Mouse (Mus musculus): ENCODE results near the gene Herpud2. TPM values are rescaled to one million over a fixed set of nuclear protein-coding genes. Genes with fewer than 3 reads are reported as not detected.

The Herpud2 gene
- polyA plus RNA-seq, 1 experiment from 2014 or later, result 44.2 TPM

- whole genome bisulfite sequencing, result 80% methylated on average over 5 of the region's 5 CpGs
- H3K4me1 ChIP-seq, result no peaks in the 10 kb centered on the region
- no peaks in the 10 kb centered on the region for H3K36me3 ChIP-seq
- no peak overlapping the region for H3K4me3 ChIP-seq
- H3K9me3 ChIP-seq, result no peaks in the 10 kb centered on the region
- H3K27ac ChIP-seq (replicated peaks), result no peak overlapping the region
- no peak overlapping the region for H3K9ac ChIP-seq (replicated peaks)
- H3K27me3 ChIP-seq, result no peaks in the 10 kb centered on the region
- H3K4me2 ChIP-seq (replicated peaks), result no peak overlapping the region
- ATAC-seq (ENCODE audit: low FRiP score, low read depth), result no peak
Measured at GRCm38 (mm10) chr9:25174614-25175013, 23.0 kb upstream of the Herpud2 start.

- H3K27me3 ChIP-seq, result no peaks in the 10 kb centered on the region
- no peak overlapping the region for H3K27ac ChIP-seq (replicated peaks)
- no peaks in the 10 kb centered on the region for H3K36me3 ChIP-seq
- no peak overlapping the region for H3K4me3 ChIP-seq
- H3K9me3 ChIP-seq, result no peaks in the 10 kb centered on the region
- H3K4me1 ChIP-seq, result no peaks in the 10 kb centered on the region
- no peak for ATAC-seq (ENCODE audit: low FRiP score, low read depth)
- no peak overlapping the region for H3K4me2 ChIP-seq (replicated peaks)
- WGBS, result 70% methylated on average over 4 of the region's 4 CpGs
- no peak overlapping the region for H3K9ac ChIP-seq (replicated peaks)
Measured at GRCm38 (mm10) chr9:25173171-25173570, 21.6 kb upstream of the Herpud2 start.

- no peaks in the 10 kb centered on the region for H3K9me3 ChIP-seq
- H3K27me3 ChIP-seq, result no peaks in the 10 kb centered on the region
- H3K4me1 ChIP-seq, result no peaks in the 10 kb centered on the region
- no peak overlapping the region for H3K9ac ChIP-seq (replicated peaks)
- H3K27ac ChIP-seq (replicated peaks), result no peak overlapping the region
- H3K4me2 ChIP-seq (replicated peaks), result no peak overlapping the region
- ATAC-seq (ENCODE audit: low FRiP score, low read depth), result no peak
- no peak overlapping the region for H3K4me3 ChIP-seq
- H3K36me3 ChIP-seq, result no peaks in the 10 kb centered on the region
Measured at GRCm38 (mm10) chr9:25169626-25170025, 18.0 kb upstream of the Herpud2 start.

GRCm38 (mm10) chr9:25167458-25168084 lies 16.0 kb upstream of the Herpud2 start:
- Histone ChIP-seq H3K27ac (replicated peaks) (no peak overlapping the region), H3K27me3 (no peaks in the 10 kb centered on the region), H3K4me3 (no peak overlapping the region), H3K9ac (replicated peaks) (no peak overlapping the region), H3K4me2 (replicated peaks) (no peak overlapping the region), H3K36me3 (no peaks in the 10 kb centered on the region), H3K4me1 (no peaks in the 10 kb centered on the region), H3K9me3 (no peaks in the 10 kb centered on the region)
- peak; percentile 66; the same call in 1 of the 2 replicates for ATAC-seq (ENCODE audit: low FRiP score, low read depth)
- WGBS, result 30% methylated on average over 6 of the region's 6 CpGs

GRCm38 (mm10) chr9:25158218-25158617 lies 6.6 kb upstream of the Herpud2 start:
- no peak overlapping the region for H3K4me2 ChIP-seq (replicated peaks)
- no peak overlapping the region for H3K27ac ChIP-seq (replicated peaks)
- H3K9ac ChIP-seq (replicated peaks), result no peak overlapping the region
- H3K9me3 ChIP-seq, result no peaks in the 10 kb centered on the region
- H3K36me3 ChIP-seq, result no peaks in the 10 kb centered on the region
- H3K4me1 ChIP-seq, result no peaks in the 10 kb centered on the region
- H3K27me3 ChIP-seq, result no peaks in the 10 kb centered on the region
- H3K4me3 ChIP-seq, result no peak overlapping the region
- WGBS, result 76% methylated on average over 4 of the region's 4 CpGs
- no peak for ATAC-seq (ENCODE audit: low FRiP score, low read depth)

GRCm38 (mm10) chr9:25156377-25156776 lies 4.8 kb upstream of the Herpud2 start:
- Histone ChIP-seq H3K9ac (replicated peaks) (no peak overlapping the region), H3K27me3 (no peaks in the 10 kb centered on the region), H3K27ac (replicated peaks) (no peak overlapping the region), H3K36me3 (no peaks in the 10 kb centered on the region), H3K4me3 (no peak overlapping the region), H3K4me2 (replicated peaks) (no peak overlapping the region), H3K9me3 (no peaks in the 10 kb centered on the region), H3K4me1 (peaks cover 8% of the 10 kb centered on the region)
- WGBS, result 17% methylated on average over 1 of the region's 1 CpGs
- ATAC-seq (ENCODE audit: low FRiP score, low read depth), result no peak

- H3K9ac ChIP-seq (replicated peaks), result no peak overlapping the region
- H3K4me1 ChIP-seq, result peaks cover 22% of the 10 kb centered on the region
- no peaks in the 10 kb centered on the region for H3K9me3 ChIP-seq
- no peaks in the 10 kb centered on the region for H3K36me3 ChIP-seq
- no peak overlapping the region for H3K27ac ChIP-seq (replicated peaks)
- ATAC-seq (ENCODE audit: low FRiP score, low read depth), result no peak
- no peak overlapping the region for H3K4me3 ChIP-seq
- H3K4me2 ChIP-seq (replicated peaks), result no peak overlapping the region; the same call in 1 of the 2 replicates
- H3K27me3 ChIP-seq, result no peaks in the 10 kb centered on the region
Measured at GRCm38 (mm10) chr9:25153066-25153465, 1.4 kb upstream of the Herpud2 start.

- ATAC-seq (ENCODE audit: low FRiP score, low read depth), result no peak
- Histone ChIP-seq H3K4me1 (peaks cover 24% of the 10 kb centered on the region), H3K9ac (replicated peaks) (peak overlapping the region; percentile 95), H3K4me3 (peak overlapping the region; percentile 94), H3K27ac (replicated peaks) (peak overlapping the region; percentile 99; the same call in 1 of the 2 replicates), H3K4me2 (replicated peaks) (peak overlapping the region; percentile 86), H3K36me3 (no peaks in the 10 kb centered on the region), H3K9me3 (no peaks in the 10 kb centered on the region), H3K27me3 (no peaks in the 10 kb centered on the region)
- WGBS, result 10% methylated on average over 1 of the region's 1 CpGs
Measured at GRCm38 (mm10) chr9:25152457-25152856, 837 bp upstream of the Herpud2 start.

- Histone ChIP-seq H3K4me1 (peaks cover 26% of the 10 kb centered on the region), H3K27me3 (no peaks in the 10 kb centered on the region), H3K36me3 (no peaks in the 10 kb centered on the region), H3K9ac (replicated peaks) (peak overlapping the region; percentile 95), H3K27ac (replicated peaks) (peak overlapping the region; percentile 99), H3K4me2 (replicated peaks) (peak overlapping the region; percentile 86), H3K4me3 (peak overlapping the region; percentile 94), H3K9me3 (no peaks in the 10 kb centered on the region)
- no peak; the same call in 1 of the 2 replicates for ATAC-seq (ENCODE audit: low FRiP score, low read depth)
- WGBS, result under 1% methylated on average over 72 of the region's 73 CpGs
Measured at GRCm38 (mm10) chr9:25150791-25151610, 619 bp downstream of the Herpud2 start.

- peak overlapping the region; percentile 32; the same call in 1 of the 2 replicates for H3K9ac ChIP-seq (replicated peaks)
- no peak for ATAC-seq (ENCODE audit: low FRiP score, low read depth)
- H3K27ac ChIP-seq (replicated peaks), result no peak overlapping the region
- peaks cover 26% of the 10 kb centered on the region for H3K4me1 ChIP-seq
- H3K4me3 ChIP-seq, result peak overlapping the region; percentile 14
- H3K4me2 ChIP-seq (replicated peaks), result peak overlapping the region; percentile 45
- no peaks in the 10 kb centered on the region for H3K27me3 ChIP-seq
- H3K36me3 ChIP-seq, result no peaks in the 10 kb centered on the region
- H3K9me3 ChIP-seq, result no peaks in the 10 kb centered on the region
Measured at GRCm38 (mm10) chr9:25148767-25149166, 2.9 kb downstream of the Herpud2 start.

- Histone ChIP-seq H3K4me3 (no peak overlapping the region), H3K9ac (replicated peaks) (no peak overlapping the region), H3K27ac (replicated peaks) (no peak overlapping the region), H3K27me3 (no peaks in the 10 kb centered on the region), H3K4me2 (replicated peaks) (no peak overlapping the region), H3K9me3 (no peaks in the 10 kb centered on the region), H3K4me1 (peaks cover 19% of the 10 kb centered on the region), H3K36me3 (no peaks in the 10 kb centered on the region)
- WGBS, result 95% methylated on average over 1 of the region's 1 CpGs
- no peak for ATAC-seq (ENCODE audit: low FRiP score, low read depth)
Measured at GRCm38 (mm10) chr9:25145925-25146324, 5.7 kb downstream of the Herpud2 start.

- Histone ChIP-seq H3K9ac (replicated peaks) (no peak overlapping the region), H3K4me2 (replicated peaks) (no peak overlapping the region), H3K27ac (replicated peaks) (no peak overlapping the region), H3K4me1 (peaks cover 13% of the 10 kb centered on the region), H3K9me3 (no peaks in the 10 kb centered on the region), H3K36me3 (no peaks in the 10 kb centered on the region), H3K4me3 (no peak overlapping the region), H3K27me3 (no peaks in the 10 kb centered on the region)
- no peak for ATAC-seq (ENCODE audit: low FRiP score, low read depth)
Measured at GRCm38 (mm10) chr9:25143950-25144349, 7.7 kb downstream of the Herpud2 start.

All from midbrain, embryonic 12.5 days (tissue).